Mouse (Mus musculus) CD4-positive, CD25-positive, alpha-beta regulatory T cell, adult 2 months (primary cell): ENCODE measurements around the gene Sdad1.

Experiments used
- DNase-seq: peaks from one replicate; pipeline ENCODE4 v3.0.0-alpha.2; 2012; ENCODE audit warnings: low read depth, low spot score

Sdad1 gene

DNA sequence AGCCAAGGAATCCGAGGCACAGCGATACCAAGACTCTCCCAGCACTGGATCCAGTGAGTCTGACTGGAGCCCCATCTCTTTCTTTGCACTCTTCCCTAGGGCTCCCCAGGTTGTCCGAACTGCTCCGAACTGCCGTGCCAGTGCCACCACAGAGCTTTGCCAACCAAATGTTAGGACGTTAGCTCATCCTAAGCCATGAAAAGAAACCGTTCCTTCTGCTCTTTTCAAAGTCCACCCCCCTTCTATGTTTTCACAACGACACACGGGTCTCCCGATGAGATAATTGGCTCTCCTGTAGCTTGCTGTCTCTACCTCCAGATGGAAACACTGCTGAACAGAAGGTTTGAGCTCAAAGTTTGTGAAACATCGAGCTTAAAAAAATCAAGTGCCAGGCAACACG, 69.5 kb downstream of the Sdad1 start:
- no peak for DNase-seq

DNA sequence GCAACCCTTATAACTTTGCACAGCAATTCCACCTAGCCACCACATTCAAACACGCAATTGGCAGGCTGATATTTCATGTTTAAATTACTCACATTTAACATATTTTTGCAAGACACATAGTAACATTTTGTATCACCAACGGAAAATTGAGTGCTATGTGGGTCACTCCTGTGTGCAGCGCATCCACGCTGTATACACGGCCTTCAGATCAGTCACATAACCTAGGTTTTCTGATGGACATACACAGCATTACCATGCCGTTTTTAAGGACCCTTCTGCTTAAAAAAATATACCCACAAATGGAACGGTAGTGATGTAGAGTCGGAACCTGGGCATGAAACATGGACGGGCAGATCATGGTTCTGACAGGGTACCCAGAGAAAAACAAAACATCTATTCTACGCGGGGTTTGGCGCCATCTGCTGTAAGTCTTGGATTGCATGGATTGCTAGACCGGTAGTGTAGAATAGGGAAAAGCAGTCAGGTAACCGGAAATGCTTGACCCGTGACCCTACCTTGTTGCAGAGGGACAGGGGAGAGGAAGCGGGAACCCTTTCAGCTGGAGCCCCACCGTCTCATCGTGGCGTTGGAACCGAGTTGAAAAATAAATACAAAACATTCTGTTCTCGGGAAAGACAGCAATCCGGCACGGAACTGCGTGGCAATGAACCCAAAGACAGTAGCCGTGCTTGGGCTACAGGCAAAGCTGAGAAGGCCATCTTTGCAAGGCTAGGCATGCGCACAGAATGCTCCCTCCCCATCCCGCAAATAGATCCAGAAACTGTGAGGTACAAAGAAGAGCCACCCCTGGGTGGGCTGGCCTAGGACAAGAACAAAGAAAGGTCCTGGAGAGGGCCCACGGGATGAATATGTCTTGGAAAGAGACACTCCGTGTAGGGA, 70.7 kb downstream of the Sdad1 start:
- DNase-seq: peak; percentile 56

DNA sequence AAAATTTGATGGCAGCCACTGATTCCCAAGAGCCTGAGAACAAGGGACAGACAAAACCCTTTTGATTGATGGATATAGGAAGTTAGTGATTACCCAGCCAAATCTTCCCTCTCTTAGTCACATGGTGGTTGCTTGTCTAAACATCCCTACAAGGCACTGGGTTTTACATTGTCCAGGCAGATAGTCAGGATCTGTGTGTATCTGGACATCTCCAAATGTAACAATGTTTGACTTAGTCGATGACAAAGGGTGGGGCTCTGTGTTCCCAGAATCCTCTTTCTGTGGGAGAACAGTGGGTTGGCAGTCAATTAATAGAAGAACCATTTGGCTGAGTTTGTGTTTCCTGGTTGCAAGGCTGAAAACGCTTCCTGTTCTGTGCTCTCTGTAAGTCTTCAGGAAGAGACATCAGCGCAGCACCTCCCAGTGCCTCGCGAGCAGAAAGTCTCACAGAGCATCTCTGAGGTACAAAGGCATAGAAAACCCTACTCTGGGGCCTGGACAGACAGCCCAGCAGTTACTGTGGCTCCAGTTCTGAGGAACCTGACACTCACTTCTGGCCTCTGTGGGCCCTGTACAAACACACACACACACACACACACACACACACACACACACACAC, 75.2 kb downstream of the Sdad1 start:
- DNase-seq: peak; percentile 44
